Mouse (Mus musculus) liver, adult 2 months (tissue): ENCODE measurements around the gene Uhrf1.

ENCODE experiments used
- CTCF ChIP-seq: fragments of 200-500 bp; IDR thresholded peaks from 2 replicates; pipeline ENCODE4 v1.5.1; 2011; ENCODE audit warnings: low read depth, low read length, control low read depth
- POLR2A ChIP-seq: fragments of 200-500 bp; IDR thresholded peaks from 2 replicates; pipeline ENCODE4 v1.6.1; 2011; ENCODE audit warnings: low read length, control low read depth; ENCODE audit not compliant: insufficient read depth; ENCODE audit errors: extremely low read depth

DNA sequence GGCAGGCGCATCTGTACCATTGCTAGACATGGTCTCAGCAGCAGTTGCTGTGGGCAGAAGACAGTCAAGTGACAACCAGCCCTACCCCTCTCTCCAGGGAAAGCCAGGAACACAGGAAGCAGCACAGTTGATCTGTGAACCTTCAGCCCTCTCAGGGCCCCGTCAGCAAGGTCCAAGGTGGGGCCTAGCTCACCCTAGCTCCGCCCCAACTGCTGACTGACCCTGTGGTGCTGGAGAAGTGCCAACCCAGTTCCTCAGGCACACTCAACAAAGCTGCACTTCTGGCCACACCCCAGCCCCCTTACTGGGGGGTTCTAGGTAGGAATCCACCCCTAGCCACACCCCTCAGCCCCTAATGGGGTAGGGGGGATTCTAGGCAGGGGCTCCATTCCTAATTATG is 15.3 kb upstream of the Uhrf1 start:
- no peak for TF ChIP-seq POLR2A
- no peak for TF ChIP-seq CTCF
